Mouse (Mus musculus) lung, postnatal 14 days (tissue): ENCODE data around the gene Tmigd3.
A peak's percentile ranks its signal among the peaks of the same experiment; 100 is the strongest.

Source experiments
- DNase-seq: peaks from one replicate; pipeline ENCODE4 v3.0.0; 2021

Gene Tmigd3

GRCm38 (mm10) chr3:105877252-105877803 is 6.6 kb downstream of the Tmigd3 start:
- no peak for DNase-seq

GRCm38 (mm10) chr3:105877919-105878318 is 7.2 kb downstream of the Tmigd3 start:
- no peak for DNase-seq

- DNase-seq, result no peak
Observed at GRCm38 (mm10) chr3:105878751-105879150, 8.0 kb downstream of the Tmigd3 start.

GRCm38 (mm10) chr3:105880419-105880818 is 9.7 kb downstream of the Tmigd3 start:
- no peak for DNase-seq

- no peak for DNase-seq
Observed at GRCm38 (mm10) chr3:105882105-105882504, 11.4 kb downstream of the Tmigd3 start.

GRCm38 (mm10) chr3:105883111-105883510 is 12.4 kb downstream of the Tmigd3 start:
- no peak for DNase-seq

- no peak for DNase-seq
Observed at GRCm38 (mm10) chr3:105888961-105889360, 18.3 kb downstream of the Tmigd3 start.

GRCm38 (mm10) chr3:105890220-105890619 is 19.5 kb downstream of the Tmigd3 start:
- DNase-seq, result no peak

- no peak for DNase-seq
Observed at GRCm38 (mm10) chr3:105891141-105891540, 20.4 kb downstream of the Tmigd3 start.

GRCm38 (mm10) chr3:105891760-105892571 is 21.3 kb downstream of the Tmigd3 start:
- DNase-seq, result peak; percentile 46

- DNase-seq, result no peak
Observed at GRCm38 (mm10) chr3:105892572-105893495, 22.1 kb downstream of the Tmigd3 start.

GRCm38 (mm10) chr3:105893941-105894391 is 23.3 kb downstream of the Tmigd3 start:
- peak; percentile 33 for DNase-seq

GRCm38 (mm10) chr3:105894601-105895592 is 24.2 kb downstream of the Tmigd3 start:
- DNase-seq, result peak; percentile 98

- no peak for DNase-seq
Observed at GRCm38 (mm10) chr3:105896811-105897210, 26.1 kb downstream of the Tmigd3 start.

GRCm38 (mm10) chr3:105898325-105898724 is 27.6 kb downstream of the Tmigd3 start:
- peak; percentile 59 for DNase-seq

GRCm38 (mm10) chr3:105898861-105899260 is 28.2 kb downstream of the Tmigd3 start:
- no peak for DNase-seq

- peak; percentile 87 for DNase-seq
Observed at GRCm38 (mm10) chr3:105899394-105900147, 28.9 kb downstream of the Tmigd3 start.

- no peak for DNase-seq
Observed at GRCm38 (mm10) chr3:105900266-105900665, 29.6 kb downstream of the Tmigd3 start.

GRCm38 (mm10) chr3:105900716-105901115 is 30.0 kb downstream of the Tmigd3 start:
- DNase-seq, result no peak

GRCm38 (mm10) chr3:105901468-105901867 is 30.8 kb downstream of the Tmigd3 start:
- no peak for DNase-seq

- no peak for DNase-seq
Observed at GRCm38 (mm10) chr3:105904213-105904612, 33.5 kb downstream of the Tmigd3 start.
